Mouse (Mus musculus): ENCODE data around the gene Ncf2. TPM values are rescaled to one million over a fixed set of nuclear protein-coding genes. Genes with fewer than 3 reads are reported as not detected.
"Not testable (repeated sequence)": the region's sequence is repeated elsewhere in the genome, so short reads cannot be mapped to it uniquely, and the experiment has no call there.

Ncf2 gene
- total RNA-seq (2021), result 1 to 10 TPM; 1.2 TPM
- long read RNA-seq, experiment 1, partial matches to known transcripts, result 0 of 2 reads
- long read RNA-seq, experiment 1, other reads (novel, unspliced or antisense), result 0 of 2 reads
- long read RNA-seq, experiment 2, result 0 reads

DNA sequence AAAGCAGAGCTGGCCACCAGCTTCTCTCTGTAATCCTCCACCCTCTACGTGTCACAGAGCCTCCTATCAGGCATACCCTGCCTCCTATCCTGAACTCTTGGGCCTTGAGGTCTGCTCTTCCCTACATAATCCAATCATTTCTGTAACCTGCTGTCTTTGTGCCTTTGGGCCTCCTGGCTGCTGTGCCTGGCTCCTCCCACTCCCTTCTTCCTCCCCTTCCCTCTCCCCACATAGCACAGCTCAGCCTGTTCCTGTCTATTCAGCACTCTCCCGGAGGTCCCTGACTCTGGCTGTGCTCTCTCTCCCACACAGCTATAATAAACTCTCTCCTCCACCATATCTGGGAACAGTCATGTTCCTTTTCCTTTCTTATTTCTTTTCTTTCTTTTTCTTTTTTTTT is at the start of gene Ncf2:
Gene Ncf2, plus strand, starts transcription at position 298 of the 400 bp plus-strand sequence.
- DNase-seq, result no peak

DNA sequence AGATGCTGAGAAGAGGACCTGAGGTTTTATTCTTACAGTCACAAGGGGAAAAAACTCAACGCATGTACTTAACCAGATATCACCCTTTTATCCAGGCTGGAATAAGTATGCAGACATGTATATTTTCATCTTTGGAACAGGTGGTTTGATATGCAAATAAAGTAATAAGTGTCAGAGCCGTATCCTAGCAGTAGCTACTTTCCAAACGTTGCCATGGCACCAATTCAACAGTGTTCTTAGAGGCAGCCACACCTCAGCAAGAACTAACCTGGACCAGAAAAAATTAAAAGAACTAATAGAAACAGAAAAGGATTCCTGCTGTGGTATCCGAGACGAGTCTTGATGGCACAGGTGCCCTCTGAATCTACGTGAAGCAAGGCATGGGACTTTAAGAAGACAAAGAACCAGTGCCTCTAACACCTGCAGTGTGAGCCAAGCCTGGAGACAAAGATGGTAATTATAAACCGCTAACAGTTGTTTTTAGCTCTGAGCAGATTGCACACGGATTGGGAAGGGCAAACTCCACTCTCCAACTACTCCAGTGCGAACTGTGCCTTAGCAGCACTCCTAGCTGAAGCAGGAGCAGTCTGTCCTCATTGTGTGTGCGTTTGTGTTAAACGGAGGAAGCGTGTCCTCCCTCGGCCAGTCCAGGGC is 49.6 kb upstream of the Ncf2 start, which contains the start of gene Apobec4:
Gene Apobec4, plus strand, starts transcription at position 240 of the 654 bp plus-strand sequence.
- DNase-seq, result no peak

DNA sequence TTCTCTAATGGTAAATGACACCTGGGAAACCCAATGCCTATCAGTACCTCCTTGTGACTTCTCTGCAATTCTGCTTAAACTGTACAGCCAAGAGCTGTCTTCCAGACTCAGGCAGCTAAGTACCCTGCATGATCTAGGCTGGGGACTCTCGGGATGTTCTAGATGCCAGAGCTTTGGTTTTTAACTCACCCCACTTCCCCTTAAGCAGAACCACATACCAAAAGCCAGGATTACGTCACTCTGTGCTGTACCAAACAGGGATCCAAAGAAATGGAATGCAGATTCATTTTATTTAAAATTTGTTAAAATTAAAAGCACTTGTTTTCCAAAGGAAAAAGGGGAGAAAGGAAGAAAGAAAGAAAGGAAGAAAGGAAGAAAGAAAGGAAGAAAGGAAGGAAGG is 38.2 kb upstream of the Ncf2 start:
- DNase-seq, result no peak

DNA sequence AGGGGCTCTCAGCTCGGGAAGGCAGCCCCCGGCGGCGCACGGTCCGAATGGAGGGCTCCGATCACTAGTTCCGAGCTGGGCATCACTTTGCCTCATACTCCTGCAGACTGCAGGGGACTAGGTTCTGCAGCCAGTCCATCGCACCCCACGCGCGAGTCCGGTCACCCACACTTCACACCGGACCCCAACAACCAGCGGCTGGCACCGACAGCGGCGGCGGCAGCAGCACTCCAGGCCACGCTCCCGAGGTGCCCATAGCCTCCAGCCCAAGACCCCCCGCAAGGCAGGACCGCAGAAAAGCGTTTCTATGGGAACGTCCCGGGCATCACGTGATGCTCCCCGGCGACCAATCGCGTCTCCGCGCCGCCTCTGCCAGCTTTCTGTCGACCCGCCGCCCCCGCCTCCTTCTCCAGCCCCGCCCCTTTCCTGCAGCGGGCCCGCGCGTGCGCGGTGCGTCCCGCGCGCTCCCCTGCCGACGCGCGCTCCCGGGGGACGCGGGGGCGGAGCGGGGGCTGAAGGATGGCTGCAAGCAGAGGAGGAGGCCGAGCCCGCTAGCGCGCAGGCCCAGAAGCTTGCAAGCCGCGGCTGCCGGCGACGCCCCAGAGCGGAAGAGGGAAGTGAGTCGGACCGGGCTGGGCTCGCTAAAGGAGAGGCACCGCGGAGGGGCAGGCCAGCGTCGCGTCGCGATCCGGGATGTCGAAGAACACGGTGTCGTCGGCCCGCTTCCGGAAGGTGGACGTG is 33.8 kb upstream of the Ncf2 start, which contains the start of the genes Rgl1 and Arpc5:
Gene Rgl1, minus strand, starts transcription at position 320 of the 741 bp plus-strand sequence.
Gene Arpc5, plus strand, starts transcription at position 511 of the 741 bp plus-strand sequence.
- peak; percentile 98 for DNase-seq

DNA sequence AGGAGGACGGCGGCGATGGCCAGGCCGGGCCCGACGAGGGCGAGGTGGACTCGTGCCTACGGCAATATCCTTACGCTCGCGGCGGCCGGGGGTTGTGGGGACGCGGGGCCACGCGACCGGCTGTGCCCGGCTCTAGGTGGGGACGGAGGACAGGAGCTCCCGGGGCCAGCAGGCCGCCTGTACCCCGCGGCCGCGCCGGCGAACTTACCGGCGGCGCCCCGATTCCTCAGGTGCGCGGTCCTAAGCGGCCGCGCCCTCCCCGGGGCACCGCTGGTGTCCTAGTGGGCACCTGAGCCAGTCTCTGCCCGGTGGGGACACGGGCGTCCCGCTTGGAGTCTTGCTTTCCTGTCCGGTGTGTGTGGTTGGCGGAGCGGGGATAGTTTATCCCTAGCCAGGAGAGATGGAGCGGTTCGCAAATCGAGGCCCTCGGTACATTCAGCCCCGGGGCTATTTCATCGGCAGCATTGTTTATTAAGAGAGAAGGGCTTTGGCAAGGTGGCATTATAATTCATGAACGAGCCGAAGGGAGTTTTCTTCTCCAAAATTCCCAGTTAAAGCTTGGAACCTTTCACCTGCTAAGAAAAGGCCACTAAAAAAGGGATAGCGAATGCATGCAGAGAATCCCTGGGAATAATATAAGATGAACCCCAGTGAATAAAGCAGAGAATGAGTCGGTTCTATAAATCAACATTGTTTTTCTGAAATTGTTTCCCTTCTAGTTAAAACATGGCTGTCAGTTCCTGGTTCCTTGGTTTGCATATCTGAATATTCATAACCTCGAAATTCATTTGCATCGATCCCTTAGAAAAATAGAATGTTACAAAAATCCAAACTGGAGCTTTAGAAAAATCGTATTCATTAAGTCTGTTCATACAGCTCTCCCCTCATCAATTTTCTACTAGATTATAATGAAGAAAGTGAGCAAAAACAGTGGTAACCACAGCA is 32.9 kb upstream of the Ncf2 start:
- DNase-seq, result no peak

DNA sequence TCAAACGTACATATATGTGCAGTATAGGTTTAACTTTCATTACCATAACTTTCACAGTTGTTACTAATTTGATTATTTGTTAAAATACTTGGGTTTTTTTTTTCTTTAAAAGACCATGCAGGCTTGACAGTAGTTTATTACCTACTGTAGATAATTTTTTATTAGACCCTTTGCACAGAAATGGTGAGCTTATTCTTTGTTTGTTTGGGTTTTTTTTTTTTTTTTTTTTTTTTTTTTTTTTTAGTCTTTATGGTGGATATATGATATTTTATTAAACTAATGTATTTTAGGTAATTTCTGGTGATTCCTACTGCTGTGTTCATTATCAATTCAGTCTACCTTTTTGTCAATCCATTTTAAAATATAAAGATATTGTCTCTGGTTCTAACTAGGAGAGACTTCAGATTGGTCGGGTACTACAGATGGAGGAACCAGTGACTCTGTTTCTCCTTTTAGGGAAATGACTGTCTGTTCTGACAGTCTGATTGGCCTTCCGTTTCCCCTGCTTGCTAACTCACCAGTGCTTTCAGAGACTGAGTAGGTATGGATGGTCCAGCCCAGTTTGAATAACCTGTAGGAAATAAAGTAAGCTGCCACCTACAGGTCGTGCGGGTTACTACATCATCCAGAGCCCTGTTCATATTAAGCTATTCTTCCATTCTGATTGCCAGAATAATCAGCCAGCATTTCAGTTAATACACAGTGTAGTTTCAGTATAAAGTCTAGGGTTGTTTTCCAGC is 32.1 kb upstream of the Ncf2 start:
- DNase-seq, result peak; percentile 49

DNA sequence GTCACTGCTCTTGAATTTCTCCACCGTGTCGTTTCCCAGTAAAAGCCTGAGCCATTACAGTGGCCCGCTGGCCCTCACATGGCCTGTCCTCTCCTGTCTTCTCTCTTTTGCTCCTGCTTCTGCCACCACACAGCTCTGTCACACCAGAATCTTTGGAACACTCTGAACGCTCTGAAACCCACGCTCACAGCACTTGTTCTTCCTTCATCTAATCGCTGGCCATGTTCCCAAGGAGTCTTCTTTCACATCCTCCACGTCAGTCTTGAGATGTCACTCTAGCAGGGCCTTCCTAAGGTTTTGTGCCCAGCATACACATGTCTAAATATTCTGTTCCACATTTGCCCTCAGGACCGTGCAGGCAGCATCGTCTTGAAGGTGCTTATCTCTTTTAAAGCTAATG is 29.0 kb upstream of the Ncf2 start:
- DNase-seq, result no peak

DNA sequence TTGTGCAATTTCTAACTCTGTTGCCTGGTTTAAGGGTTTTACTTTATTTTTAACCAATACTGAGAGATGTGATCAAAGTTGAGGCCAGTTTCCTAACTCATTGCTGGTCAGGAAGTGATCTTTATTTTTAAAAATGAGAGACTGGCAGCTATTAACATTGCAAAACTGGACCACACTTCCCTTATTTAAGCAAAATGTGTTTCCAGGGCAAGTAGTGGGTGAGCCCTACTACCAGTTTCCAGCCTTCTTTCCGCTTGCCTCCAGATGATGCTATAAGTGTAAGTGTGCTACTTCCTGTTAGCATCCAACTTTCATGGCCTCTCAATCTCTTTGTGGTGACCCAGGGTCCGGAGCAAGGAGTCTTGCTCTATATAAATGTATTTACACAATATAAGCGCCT is 25.4 kb upstream of the Ncf2 start:
- DNase-seq, result not testable (repeated sequence)

DNA sequence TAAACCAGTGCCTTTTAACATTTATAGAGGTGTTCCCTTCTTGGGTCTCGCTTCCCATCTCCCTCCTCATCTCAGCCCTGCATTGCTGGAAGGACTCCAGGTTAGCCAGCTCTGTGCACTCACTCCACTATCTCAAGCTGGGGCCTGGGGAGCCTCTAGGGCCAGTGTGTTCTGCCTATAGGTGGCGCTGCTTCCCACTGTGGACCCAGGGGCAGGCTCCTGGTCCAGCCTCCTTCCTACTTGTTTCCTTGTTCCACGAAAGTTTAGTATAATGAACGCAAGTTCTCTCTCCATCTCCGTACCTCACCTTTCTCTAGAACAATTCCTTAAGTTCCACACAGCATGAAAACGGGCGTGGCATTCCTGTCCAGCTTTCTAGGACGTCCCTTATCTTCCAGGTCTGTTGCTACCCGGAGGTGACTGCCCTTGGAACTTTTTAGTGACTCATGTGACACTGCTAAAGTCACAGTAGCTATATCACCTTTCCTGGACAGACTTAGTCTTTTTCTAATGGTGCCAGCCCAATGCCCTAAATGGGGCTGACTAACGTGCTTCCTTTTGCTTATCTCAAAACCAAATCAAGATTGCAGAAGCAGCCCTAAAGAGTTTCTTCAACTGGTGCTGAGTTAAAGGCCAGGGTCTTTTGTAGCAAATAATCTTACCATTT is 20.8 kb upstream of the Ncf2 start:
- peak; percentile 64 for DNase-seq

DNA sequence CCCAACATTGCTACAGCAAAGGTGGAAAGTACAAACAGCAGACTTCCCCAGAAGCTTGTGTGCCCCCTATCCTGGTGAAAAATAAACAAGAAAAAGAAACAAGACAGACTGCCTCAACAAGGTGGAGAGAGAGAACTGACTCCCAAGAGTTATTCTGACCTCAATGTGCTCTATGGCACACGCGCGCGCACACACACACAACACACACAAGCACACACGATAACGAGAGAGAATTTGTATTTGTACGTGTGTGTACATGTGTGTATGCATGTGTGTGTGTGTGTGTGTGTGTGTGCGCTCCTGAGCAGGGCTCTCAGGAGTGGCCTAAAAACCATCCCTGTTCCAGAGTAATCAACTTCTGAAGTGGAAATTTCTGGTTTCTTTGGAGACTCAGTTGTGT is 15.4 kb upstream of the Ncf2 start:
- no peak for DNase-seq

DNA sequence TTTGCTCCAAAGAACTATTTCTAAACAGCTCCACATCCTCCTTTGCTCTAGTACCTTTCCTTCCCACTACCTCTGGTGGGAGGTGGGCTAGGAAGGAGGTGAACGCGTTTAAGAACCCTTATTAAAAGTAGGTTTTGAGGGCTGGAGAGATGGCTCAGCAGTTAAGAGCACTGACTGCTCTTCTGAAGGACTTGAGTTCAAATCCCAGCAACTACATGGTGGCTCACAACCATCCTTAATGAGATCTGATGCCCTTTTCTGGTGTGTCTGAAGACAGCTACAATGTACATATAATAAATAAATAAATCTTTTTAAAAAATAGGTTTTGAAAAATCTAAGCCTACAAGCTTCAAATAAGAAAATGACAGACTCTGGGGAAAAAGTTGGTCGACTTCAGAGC is 14.5 kb upstream of the Ncf2 start:
- not testable (repeated sequence) for DNase-seq

DNA sequence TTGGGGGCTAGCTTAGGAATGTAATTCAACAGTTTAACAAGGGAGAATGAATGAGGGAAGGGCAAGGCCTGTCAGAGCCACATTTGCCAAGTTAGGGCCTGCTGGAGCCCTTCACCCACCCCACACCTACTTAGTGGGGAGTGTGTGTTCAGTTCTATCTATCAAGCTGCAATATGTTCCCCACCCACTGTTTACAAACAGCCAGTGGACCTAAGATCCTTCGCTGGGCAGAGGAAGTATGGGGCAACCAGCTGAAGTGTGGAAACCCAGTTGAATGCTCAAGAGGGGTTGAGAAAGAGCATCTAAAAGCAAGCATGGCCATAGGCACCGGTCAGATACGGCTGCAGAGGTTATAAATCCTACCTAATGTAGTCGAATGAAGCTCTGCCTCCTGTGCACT is 13.0 kb upstream of the Ncf2 start:
- DNase-seq, result no peak

DNA sequence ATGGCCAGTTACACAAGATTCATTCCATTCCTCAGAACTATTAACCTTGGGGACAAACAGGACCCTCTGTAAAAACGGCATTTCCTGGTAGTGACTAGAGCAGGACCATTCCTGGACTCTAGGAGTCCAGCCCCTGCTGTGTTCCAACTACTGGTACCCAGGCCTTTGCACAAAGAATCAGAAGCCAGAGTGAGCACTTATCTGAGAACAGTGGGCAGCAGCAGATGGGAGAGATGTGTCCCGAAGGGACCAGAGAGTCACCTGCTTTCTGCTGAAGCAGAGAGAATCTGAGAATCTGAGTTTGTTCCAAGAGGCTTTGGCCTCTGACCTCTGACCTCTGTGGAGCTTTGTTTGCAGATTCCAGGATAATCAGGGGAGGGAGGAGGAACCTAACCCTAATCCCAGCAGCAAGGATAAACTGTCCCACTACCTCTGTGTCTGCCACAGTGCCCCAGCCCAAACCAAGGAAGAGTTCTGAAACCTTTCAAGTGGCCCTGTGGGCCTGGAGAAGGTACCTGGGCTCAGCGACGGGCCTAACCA is 11.8 kb upstream of the Ncf2 start:
- DNase-seq, result no peak

DNA sequence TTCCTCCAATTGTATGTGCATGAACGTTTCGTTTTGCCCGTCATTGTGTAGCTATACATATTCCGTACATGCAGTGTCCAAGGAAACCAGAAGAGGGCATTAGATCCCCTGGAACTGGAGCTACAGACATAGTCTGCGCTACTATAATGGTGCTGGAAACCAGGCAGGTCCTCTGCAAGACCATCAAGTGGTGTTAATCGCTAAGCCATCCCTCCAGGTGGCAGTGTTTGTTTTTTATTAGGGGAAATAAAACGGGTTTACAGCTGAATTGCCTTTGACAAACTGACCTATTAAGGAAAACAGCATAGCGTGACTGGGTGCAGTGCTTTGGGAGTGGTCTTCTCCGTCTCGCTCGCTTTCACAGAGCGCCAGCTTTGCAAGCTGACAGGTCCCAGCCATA is 9.7 kb upstream of the Ncf2 start:
- no peak for DNase-seq

DNA sequence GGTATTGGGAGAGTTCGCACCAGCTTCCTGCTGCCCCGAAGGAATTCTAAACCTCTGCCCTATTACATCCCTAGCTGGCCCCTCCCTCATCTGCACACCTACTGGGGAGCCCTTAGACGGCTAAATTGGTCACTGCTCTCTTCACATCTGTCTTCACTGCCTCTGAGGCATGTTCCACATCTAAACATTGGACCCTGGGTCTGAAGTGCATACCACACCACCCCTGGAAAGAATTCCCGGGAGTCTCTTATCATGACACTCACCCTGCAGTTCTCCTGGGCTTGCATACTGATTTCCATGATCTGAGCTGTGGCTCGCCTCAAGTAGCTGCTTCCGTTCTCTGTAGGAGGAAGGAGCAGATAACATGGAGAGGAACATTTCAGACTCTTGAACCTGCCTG is 9.2 kb upstream of the Ncf2 start:
- DNase-seq, result no peak

DNA sequence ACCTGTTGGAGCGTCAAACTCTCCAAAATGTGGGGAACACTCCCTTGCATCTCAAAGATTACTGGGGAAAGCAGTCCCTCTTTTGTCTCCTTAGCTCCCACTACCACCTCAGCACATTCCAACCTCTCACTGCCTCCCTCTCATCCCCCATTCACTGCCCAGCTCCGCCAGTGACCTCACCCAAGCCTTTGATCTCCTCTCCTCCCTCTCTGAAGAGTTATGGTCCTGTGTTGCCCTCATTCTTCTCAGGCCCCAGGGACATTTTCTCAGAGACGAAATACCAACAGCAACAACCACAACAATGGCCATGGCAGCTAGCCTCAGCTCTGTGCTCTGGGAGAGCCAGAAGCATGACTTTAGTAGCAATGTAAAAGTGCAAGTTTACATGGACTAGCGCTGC is 8.7 kb upstream of the Ncf2 start:
- DNase-seq, result no peak

DNA sequence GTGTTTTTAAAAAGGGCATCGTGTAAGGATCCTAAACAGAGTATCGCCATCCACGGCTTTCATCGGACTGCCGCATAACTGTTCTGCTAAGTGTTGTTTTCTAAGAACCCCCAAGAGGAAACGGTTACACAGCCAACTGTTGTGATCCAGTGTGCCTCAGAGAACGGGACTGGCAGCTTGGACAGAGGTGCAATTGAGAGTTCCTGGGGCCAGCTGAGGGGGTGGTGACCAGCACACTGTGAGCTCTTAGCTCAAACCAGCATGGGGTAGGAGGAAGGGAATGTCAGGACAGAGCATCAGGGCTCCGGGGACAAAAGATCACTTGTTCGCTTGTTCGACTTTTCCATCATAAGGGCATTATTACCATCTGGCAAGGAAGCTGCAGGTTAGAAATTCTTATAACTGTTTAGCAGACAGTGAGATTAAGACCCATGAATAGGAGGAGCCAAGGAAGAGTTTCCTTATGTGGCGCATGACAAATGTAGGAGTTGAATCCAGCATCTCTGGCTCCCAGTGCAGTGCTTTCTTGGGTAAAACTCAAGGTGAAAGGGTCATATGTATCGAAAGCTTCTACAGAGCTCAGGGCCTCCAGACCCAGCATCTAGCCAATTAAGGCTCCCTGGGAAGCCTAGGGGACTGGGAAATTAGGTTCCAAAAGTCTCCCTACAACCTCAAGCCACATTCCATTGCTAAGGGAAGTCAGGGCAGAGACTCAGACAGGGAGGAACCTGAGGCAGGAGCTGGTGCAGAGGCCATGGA is 7.1 kb upstream of the Ncf2 start:
- DNase-seq, result no peak

DNA sequence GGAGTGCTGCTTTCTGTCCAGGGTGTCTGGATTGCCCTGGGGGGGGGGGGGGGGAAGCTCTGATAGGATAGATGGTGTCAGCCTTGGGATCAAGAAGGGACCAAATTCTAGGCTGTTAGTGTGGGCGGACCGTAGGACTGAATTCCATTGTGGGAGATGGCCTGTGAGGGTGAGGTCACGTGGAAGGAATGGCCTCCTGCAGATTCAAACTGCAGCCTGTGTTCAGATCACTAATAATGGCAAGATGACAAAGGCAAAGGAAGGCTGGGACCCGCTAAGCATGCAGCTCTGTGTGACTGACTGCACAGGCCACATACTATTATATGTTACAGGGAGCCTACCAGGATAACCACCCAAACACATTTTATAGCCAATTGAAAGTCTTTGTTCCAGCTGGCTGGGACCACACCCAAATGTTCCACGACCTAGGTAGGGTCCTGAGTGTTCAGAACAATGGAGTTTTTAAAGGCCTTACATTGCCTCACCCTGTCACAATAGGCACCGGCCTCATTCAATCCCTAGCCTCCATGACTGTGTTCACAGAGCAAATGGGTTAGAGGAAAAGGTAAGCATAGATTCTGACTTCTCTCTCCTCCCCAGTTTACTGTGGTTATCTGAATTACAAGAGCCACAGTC is 6.4 kb upstream of the Ncf2 start:
- no peak for DNase-seq

DNA sequence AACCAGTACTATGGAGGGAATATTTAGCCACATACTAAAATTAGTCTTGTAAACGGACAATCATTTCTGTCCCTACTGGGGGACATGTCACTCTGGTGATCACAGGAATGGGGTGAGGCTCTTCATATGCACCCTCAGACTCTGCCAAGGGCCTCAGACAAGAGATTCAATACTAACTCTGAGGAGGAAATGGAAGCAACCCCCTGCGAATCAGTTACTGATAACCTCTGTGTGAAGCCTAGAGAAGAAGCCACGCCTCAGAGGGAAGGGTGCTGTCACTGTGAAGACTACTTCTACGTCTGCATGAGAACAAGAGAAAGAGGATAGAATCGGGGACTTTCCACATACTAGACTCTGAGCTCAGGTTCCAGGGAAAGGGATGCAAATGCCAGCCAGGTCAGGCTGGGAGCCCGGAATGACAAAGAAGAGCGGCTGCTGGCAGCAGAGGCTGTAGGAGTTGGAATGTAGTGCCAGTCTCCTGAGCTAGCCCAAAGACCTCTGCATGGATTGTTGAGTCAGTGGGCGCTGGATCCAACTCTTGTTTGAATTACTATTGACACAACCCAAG is 4.2 kb upstream of the Ncf2 start:
- no peak for DNase-seq
